Mouse (Mus musculus) olfactory bulb, adult 2 months (tissue): ENCODE measurements around the gene Igtp. TPM values are rescaled to one million over a fixed set of nuclear protein-coding genes. Genes with fewer than 3 reads are reported as not detected.

Experiments
- H3K27ac ChIP-seq: fragments of 200-500 bp; 2 replicates; pipeline ENCODE4 v1.5.1; 2012; ENCODE audit warnings: low read depth, low read length; ENCODE audit not compliant: insufficient read depth
- H3K4me1 ChIP-seq: fragments of 200-500 bp; 2 replicates; pipeline ENCODE4 v1.6.1; 2012; ENCODE audit warnings: low read length; ENCODE audit not compliant: control insufficient read depth, insufficient read depth
- H3K4me3 ChIP-seq: fragments of 200-500 bp; 2 replicates; pipeline ENCODE4 v1.5.1; 2012; ENCODE audit warnings: mild to moderate bottlenecking, low read depth, low read length, moderate library complexity; ENCODE audit not compliant: insufficient read depth
- CTCF ChIP-seq: fragments of 200-500 bp; IDR thresholded peaks from 2 replicates; pipeline ENCODE4 v1.5.1; 2012; ENCODE audit warnings: low read depth, mild to moderate bottlenecking, low read length, moderate library complexity; ENCODE audit not compliant: insufficient read depth
- POLR2A ChIP-seq: fragments of 200-500 bp; IDR thresholded peaks from 2 replicates; pipeline ENCODE4 v1.6.1; 2012; ENCODE audit warnings: mild to moderate bottlenecking, low read depth, low read length, moderate library complexity; ENCODE audit not compliant: insufficient read depth
- WGBS: fragments of 180-500 bp; shearing (Covaris S2); methylation state at CpG from one replicate; pipeline ENCODE4 v1.1.7; 2018; 5-methylcytosine and 5-hydroxymethylcytosine counted together
- polyA plus RNA-seq: library from polyadenylated mRNA; stranded (reverse); fragments of >200 nt; gene quantifications from 2 replicates; pipeline ENCODE4 v1.2.4, GENCODE M21; 2012; ENCODE audit warnings: low replicate concordance; ENCODE audit not compliant: missing spikeins, insufficient read depth, insufficient read length

Gene Igtp
- polyA plus RNA-seq, 1 experiment: not detected

DNA sequence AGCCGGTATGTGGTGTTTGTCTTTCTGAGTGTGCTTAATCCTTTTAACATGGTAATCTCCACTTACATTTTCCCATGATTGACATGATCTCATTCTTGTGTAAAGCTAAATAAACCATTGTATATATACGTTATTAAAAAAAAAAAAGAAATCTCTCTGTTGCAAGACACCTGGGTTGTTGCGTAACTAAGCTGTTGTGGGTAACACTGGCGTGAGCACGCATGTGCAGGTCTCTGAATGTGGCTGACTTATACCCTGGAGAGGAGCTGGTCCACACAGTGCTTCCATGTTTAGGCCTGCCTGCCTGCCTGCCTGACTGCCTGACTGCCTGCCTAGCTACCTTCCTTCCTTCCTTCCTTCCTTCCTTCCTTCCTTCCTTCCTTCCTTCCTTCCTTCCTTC is 51.2 kb downstream of the Igtp start:
- 82% methylated on average over 5 of the region's 5 CpGs for WGBS

DNA sequence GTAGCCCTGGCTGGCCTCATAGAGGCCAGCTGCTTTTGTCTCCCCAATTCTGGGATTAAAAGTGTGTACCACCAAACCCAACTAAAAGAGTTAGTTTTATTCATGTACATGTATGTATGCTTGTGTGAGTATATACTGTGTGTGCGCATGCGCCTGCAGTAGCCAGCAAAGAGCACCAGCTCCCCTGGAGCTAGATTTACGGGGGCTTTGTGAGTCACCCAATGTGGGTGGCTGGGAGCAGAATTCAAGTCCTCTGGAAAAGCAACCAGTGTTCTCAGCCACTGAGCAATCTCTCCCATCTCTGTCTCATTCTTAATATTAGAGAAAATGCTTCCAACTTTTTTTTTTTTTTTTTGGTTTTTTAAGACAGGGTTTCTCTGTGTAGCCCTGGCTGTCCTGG is 55.1 kb downstream of the Igtp start:
- Histone ChIP-seq H3K4me1 (peaks cover 3% of the 10 kb centered on the region; the same call in 1 of the 2 replicates), H3K27ac (no peak overlapping the region), H3K4me3 (no peak overlapping the region)
- TF ChIP-seq POLR2A (no peak), CTCF (no peak)
- WGBS: 50% methylated on average over 3 of the region's 3 CpGs

More for the DNA sequence above, 51.2 kb downstream of the Igtp start:
- no peak overlapping the region for H3K27ac ChIP-seq
- no peak overlapping the region for H3K4me3 ChIP-seq
- peaks cover 5% of the 10 kb centered on the region; the same call in 1 of the 2 replicates for H3K4me1 ChIP-seq
- TF ChIP-seq CTCF (no peak), POLR2A (no peak)

Other genes starting within 250 kb of the Igtp start
- gene Larp1, start 190.5 kb upstream of the Igtp start, polyA plus RNA-seq: not detected in 2 replicates
- not detected in 2 replicates for gene Gm12248, start 106.4 kb upstream of the Igtp start, polyA plus RNA-seq
- gene Cnot8, start 95.4 kb upstream of the Igtp start, polyA plus RNA-seq: not detected in 2 replicates
- not detected in 2 replicates for gene Gemin5, start 31.0 kb upstream of the Igtp start, polyA plus RNA-seq
- not detected in 2 replicates for gene Mrpl22, start 27.9 kb upstream of the Igtp start, polyA plus RNA-seq
- not detected in 2 replicates for gene Irgm2, start 62 bp downstream of the Igtp start, polyA plus RNA-seq
- gene 4930438A08Rik, start 75.2 kb downstream of the Igtp start, polyA plus RNA-seq: not detected in 2 replicates
- gene Zfp692, start 107.5 kb downstream of the Igtp start, polyA plus RNA-seq: not detected in 2 replicates
- not detected in 2 replicates for gene Zfp672, start 130.8 kb downstream of the Igtp start, polyA plus RNA-seq
- not detected in 2 replicates for gene Sh3bp5l, start 131.2 kb downstream of the Igtp start, polyA plus RNA-seq
- not detected in 2 replicates for gene Lypd8, start 179.5 kb downstream of the Igtp start, polyA plus RNA-seq
- gene 1810065E05Rik, start 221.6 kb downstream of the Igtp start, polyA plus RNA-seq: not detected in 2 replicates
- gene Gm12253, start 233.0 kb downstream of the Igtp start, polyA plus RNA-seq: not detected in 2 replicates